Mouse (Mus musculus): ENCODE results near the gene Tnfsf10.

Gene Tnfsf10

DNA sequence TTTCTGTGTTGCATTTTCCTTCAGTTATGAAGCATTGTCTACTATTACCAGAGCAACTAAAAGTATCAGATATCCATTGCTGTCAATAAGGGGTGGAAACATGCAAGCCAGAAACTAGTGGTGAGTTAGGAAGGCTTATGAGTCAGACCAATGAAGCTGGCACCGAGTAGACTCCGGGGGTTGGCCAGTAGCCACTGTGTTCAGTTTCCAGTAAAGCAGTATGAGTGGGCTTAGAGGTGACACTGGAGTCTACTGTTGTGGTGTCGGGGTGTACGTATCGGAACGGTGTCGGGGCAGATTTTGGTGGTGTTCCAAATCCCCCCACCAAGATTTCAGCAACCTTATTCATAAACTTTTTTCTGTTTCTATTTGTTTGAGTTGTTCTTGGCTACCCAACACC lies 5.9 kb upstream of the Tnfsf10 start:
- peak; percentile 16 for DNase-seq

DNA sequence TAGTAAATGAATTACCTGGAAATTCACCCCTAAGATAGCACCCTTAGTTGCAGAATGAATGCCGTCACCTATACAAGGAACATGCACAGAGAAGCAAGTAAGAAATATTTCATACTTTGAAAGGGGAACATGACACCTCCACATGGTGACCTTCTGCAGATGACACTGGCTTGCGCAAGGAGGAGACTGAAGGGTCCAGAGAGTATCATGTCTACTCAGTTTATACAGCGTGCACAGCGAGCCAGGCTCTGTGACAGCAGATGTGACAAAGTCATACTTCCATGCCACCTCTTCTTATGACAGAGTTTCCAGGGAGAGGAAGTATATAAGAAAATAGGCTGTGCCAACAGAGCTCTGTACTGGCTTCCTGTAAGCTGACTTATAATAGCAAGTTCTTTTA lies 5.4 kb upstream of the Tnfsf10 start:
- DNase-seq: no peak

DNA sequence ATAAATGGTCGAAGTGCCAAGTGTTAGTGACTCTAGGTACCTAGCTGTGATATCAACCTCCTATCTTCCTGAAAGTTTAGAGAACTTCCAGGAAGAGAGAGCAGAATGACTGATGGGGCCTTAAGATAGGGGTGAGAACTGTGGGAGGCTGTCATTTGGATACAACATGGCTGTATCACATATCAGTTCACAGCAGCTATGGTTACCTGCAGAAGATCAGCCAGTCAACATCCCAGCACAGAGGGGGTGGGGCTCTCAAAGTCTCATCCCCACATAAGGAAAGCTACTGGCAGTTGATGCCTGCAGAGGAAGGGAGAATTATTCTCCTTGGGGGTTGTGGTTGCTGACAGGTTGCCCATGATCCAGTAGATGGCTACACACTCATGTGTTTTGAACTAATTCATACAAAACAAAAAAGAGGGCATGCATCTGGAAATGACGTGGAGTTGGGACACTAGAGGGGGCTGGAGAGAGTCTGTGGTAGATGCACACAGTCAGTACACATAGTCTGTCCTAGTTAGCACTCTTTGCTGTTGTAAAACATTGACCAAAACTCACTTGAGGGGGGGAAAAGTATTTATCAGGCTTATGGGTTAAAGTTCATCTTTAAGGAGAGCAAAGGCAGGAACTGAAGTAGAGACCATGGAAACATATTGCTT lies 2.2 kb upstream of the Tnfsf10 start:
- DNase-seq: no peak

DNA sequence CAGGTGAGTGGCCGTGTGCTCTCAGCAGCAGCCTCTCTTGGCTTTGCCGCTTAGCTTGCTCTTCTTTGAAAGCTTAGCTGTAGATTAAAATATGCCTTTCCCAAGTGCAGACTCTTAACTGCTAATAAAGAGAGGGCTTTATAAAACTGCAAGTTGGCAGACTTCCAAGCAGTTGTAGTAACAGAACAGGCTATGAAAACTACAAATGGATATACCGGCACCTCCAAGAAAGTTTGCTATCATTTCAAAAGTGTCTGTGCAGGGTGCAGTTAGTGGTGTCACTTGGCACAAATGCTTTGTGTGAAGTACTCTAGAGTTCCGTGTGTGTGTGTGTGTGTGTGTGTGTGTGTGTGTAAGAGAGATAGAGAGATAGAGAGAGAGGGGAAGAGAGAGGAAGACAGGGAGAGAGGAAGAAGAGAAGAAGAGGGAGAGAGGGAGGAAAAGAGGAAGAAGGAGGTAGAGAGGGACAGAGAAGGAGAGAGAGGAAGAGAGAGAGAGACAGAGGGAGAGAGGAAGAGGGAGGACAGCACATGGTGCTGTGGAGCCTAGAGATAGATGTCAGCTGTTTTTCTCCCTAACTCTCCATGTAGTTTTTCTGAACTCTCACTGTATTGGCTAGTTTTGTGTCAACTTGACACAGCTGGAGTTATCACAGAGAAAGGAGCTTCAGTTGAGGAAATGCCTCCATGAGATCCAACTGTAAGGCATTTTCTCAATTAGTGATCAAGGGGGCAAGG lies 628 bp downstream of the Tnfsf10 start:
- no peak for DNase-seq

DNA sequence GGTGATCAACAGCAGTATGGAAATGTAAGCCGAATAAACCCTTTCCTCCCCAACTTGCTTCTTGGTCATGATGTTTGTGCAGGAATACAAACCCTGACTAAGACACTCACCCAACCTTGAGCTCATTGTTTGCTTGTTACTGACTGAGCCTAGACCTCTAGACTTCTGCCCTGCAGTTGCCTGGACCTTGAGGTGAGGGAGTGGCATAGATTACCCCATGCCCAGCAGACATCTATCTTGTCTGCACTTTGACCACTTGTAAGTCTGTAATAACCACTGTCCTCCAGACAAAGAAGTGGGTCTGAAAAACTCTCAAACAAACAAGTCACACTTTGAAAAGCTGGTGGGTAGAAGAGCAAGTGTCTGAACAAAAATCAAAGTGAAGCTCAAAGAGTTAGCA lies 2.8 kb downstream of the Tnfsf10 start:
- no peak for DNase-seq

DNA sequence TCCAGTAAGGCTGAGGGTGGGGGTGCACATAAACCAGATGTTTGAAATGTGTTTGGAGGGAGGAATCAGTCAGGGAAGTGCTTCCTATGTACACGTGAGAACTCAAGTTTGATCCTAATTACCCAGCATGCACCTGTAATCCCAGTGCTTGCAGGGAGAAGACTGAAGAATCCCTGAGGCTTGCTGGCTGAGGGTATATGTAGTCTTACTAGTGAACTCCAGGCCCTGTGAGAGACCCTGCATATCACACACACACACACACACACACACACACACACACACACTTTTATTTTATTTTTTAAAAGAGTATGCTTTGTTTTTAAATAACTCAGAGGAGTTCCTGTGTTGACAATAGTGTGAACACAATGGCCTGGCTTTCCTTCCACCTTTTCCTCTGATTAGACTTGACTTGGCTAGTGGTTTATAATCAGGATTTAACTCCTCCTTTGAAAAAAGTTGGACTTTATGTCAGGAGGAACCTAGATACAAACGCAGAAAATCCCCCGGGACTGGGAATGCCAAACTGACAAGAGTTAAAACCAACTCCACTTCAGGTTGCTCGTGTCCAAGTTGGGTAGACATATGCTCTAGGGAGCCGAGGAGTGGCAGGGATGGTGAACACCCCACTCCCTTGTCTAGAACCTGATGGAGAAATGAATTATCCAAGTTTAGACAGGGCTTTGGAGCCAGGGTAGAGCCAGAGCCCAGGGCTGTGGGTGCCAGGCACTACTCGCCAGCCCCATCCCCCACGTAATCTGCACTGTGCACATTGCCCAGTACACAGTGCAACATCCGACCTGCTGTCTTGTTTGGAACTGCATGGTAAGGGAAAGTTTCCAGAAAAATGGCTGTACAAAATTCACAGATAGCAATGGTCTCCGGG lies 4.0 kb downstream of the Tnfsf10 start:
- DNase-seq: no peak

DNA sequence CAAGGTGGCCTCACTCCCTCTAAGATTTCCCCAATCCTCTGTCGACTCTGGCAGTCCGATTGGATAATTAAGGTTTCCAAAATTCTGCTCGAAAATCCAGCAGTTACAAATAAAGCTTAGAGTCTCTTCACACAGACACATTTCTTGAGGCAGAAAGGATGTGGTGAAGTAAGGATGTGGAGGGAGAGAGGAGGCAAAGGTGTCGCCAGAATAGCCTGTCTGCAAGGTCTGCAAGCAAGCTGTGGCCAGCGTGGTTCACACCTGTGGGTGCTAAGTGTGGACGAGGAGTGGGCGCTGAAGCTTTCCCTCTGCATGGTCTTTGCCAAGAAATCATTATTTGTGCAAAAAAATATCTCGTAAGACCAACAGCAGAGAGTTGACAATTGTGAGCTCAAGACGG lies 5.8 kb downstream of the Tnfsf10 start:
- DNase-seq: no peak

DNA sequence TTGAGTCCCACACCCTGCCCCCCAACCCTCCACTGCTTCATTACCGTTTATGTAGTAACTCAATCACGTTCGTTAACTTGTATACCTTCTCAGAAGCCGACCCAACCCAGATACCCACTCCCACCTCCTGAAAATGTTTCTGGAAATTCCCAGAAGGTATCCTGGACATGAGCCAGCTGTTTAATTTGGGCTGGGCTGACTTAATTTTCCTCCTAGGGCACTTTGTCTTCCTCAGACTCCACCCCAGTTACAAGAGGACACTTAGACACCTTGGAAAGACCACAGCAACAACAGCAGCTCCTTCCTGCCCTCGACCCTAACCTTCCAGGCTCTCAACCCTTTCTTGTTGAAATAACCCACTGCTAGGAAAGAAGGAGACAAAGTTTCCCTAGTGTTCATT lies 6.7 kb downstream of the Tnfsf10 start:
- DNase-seq: no peak

DNA sequence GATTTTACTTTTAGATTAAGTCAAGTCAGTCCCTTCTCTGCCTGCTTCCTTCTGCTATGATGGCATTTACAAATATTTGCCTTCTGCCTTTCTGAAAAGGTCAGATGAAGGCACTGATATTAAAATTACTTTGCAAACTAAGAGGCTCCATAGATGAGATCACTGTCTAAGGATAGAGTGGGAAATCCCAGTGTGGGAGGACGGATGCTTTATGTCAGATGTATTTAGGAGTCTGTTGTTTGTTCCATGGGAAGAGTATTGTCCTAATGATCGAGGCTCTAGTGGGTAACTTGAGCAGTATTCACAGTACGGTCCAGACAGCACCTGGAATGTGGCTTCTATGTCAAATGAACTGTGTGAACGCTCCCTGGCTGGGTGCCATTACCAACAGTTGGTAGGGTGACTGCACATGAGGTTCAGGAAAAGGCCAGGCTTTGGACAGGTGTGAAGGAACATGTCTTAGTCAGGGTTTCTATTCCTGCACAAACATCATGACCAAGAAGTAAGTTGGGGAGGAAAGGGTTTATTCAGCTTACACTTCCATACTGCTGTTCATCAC lies 9.9 kb downstream of the Tnfsf10 start:
- no peak for DNase-seq

DNA sequence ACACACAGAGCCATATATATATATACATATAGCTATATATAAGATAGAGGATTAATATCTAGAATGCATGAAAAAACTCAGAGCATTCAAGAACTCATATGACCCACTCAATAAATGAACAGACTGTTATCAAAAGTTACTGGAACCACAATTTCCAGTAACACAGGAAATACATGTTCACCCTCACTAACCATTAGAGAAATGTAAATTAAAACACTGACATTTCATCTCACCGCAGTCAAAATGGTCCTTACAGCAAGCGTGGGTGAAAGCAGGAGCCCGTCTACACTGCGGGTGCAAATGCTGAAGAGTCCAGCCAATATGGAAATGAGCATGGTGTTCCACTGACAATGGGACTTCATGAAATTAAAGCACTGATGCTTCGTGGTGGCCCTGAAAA lies 13.9 kb downstream of the Tnfsf10 start:
- DNase-seq: no peak

DNA sequence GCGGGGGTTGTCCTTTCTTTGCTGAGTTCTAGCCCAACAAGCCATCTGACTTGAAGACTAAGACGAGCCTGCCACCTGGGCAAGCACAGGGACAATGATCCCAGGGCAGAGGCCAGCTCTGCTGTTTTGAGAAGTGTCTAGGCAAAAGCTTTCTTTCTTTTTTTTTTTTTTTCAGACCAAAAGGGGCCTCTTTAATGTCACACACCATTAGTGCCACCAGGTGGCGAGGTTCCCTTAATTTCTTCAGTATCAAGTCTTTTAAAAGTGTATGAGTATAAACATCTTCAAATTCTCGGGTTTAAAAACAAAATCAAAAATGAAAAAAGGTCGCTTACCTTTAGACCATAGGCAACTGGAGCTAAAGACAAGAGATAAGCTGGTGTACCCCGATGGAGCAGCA lies 21.6 kb downstream of the Tnfsf10 start:
- DNase-seq: no peak

DNA sequence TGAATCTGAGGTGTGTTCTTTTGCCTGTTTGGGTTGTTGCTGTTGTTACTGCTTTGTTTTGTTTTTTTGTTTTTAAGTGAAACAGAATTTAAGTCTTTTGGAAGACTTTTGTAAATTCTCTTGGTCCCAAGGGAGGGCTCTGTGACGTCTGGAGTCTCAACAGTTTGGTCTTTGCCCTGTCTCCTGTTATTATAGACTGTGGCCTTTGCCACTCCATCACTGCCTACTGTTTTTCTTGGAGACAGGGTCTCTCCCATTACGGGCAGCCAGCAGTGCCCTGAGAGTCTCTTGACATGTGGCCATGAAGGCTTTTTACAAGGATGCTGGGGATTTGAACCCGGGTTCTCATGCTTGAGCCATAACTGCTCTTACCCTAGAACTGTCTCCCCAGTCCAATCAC lies 22.1 kb downstream of the Tnfsf10 start:
- DNase-seq: no peak

DNA sequence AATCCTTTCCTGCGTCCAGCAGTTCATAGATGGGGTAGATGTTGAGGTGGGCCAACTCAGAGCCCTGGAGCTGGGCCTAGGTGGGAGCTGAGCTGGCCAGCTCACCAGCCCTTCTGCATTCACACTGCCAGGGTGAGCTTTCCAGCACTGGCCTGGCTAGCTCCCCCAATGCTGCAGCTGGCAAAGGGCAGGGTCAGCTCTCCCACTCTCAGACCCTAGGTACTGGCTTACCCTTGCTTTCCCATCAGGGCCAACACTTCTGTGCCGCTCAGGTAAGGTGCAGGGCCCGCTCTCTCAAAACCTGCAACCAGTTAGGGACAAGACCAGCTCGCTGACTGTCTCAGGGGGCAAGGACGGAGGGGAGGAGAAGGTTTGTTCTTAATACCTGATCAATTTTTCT lies 23.9 kb downstream of the Tnfsf10 start:
- DNase-seq: no peak

DNA sequence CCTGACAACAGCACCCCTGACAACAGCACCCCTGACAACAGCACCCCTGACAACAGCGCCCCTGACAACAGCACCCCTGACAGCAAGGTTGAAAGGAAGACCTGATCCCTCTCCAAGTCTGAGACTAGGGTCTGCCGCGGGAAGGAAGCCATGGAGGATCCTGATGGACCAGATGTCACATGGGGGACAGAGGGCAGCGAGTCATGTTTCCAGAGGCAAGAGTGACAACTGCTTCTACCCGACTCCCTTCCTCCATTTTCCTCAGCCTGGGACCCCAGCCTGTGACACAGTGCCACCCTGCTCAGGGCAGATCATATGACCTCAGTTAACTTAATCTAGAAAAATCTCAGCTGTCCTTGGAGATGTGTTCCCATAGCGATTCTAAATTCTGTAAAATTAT lies 25.6 kb downstream of the Tnfsf10 start:
- DNase-seq: no peak

DNA sequence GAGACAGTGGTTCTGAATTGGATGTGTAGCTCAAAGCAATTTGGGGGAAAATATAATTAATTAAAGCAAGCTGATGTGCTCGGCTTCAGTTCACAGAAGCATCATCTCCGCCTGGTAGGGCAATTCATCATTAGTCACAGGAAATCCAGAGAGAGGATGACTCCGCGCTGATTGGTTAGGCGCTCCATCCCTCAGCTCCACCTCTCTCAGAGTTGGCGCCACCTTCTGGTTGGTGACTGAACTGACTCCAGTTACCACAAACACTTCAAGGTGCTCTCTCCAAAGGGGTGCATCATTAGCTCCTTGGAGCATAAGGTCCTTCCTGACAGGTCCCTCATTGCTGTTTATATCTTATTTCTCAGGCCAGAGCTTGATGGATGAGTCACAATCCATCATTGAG lies 28.7 kb downstream of the Tnfsf10 start:
- DNase-seq: no peak

DNA sequence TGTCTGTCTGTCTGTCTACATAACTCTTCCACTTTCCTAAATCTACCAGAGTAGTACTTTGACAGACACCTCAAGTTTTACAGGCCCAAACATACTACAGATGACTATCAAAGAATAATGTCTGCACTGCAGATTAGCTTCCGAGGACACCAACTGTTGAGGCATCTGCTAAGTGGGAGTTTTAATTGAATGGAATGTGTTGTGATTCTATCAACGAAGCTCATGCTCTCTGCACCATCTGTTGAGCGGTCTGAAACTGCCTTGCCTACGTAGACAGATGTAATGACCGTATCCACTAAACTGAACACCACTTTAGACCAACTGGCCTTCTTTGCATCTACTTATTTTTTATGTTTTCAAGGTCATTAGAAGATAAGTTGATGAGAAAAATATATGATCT lies 31.6 kb downstream of the Tnfsf10 start:
- DNase-seq: peak; percentile 18

DNA sequence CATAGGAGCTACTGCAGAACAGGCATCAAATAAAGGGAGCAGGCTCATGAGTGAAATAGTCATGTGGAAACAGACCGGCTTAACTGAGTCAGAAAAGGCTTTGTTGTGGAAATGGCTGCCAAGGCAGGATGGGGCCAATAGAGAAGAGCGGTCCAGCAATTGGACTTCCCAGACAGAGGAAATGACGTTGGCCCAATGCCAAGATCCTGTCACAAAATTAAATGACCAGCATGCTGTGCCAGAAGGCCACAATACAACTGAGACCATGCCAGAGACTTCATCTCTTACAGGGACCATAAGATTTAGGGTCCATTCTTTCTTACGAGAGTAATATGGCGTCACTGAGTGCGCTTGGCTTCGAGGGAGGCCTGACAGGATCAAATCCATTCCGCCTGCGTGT lies 34.3 kb downstream of the Tnfsf10 start:
- DNase-seq: no peak

DNA sequence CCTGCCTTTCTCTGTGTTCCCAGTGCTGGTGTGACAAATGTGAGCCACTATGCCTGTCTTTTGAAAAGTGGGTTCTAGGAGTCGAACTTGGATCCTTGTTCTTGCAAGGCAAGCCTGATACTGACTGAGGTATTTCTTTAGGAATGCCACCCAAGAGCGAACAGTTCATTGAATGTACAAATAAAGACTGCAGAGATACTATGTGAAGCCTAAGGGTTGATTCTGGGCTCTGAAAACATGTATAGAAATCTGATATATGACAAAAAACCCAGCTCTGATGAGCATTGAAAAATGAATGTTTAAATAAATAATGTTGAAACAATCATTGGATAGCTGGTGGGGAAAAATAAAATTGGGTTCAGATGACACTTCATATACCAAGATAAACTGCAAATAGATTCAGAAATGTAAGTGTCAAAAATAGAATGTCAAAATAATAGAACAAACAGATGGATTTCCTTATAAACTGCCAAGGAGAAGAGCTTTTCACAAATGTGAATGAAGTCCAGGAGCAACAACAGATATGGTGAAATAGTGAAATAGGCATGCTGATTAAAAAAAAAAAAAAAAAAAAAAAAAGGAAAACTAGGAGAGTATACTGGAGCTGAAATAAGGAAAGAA lies 42.4 kb downstream of the Tnfsf10 start:
- DNase-seq: no peak

DNA sequence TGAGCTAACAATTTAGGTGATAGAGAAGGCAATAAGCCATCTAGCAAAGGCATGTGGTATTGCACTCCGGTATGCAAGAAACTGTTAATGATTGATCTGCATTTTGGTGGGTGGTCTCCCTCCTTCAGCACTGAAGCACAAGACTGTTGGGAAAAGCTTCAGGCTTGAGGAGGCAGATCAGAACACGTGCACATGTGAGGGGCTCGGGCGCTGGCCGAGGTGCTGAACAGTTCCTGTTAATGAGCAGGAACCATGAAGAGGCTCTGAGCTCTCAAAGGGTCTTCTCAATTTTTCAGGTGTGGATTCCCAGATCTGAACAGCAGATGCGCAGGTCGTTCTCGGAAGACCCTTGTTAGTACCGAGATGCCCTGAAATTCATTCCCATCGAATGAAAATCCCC lies 53.3 kb downstream of the Tnfsf10 start:
- DNase-seq: no peak

DNA sequence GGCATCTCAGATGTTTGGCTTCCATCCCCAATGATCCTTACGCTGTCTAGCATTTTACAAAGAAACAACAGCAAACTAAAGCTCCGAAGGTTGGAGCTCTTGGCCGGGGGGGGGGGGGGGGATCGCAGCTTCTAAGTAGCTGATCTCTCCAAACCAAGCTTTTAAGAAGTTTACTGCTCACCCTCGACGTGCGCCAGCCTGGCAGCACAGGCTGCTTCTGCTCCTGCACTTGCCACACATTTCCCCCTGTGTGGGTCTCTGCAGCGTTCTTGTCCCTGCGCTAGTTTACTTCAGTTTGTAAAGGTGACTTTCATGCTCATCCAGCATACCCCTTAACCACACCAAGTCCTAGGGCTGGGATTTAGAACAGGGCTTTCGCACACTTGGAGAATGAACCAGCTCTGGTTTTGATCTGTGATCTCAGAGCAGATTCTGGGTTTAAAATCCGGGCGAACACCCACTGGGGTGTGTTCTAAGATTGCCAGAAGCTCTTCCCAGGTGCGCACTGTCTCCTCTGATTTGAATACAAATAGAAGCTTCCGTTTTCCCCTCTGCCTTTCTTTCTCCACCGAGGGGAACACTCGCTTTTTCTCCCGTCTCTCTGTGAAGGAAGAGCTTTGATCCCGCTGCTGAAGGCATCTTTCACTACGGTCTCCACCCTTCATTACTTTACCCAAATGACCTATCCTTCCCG lies 53.9 kb downstream of the Tnfsf10 start:
- DNase-seq: no peak

DNA sequence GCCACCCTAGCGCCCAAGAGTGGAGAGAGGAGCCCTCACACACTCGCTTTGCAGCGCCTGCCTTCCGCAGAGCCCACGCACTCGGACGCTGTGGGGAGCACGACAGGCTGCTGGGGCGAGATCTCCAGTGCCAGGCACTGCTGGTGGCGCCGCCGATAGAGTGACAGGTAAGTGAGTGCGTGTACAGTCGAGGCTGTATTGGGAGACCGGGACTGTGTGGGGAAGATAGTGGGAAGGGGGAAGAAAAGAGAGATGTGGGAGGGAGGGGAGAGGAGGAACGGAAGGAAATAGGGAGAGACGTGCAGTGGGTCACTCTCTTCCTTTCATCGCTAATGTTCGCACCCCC lies 54.4 kb downstream of the Tnfsf10 start, which contains the start of gene Ghsr:
Gene Ghsr (plus strand): TSS at position 76 of the 346 bp plus-strand sequence.
- DNase-seq: no peak

Measured in right cerebral cortex, adult 18-20 months (tissue).